ENCODE assay signal across 16 mouse cellular contexts in the genomic region with DNA sequence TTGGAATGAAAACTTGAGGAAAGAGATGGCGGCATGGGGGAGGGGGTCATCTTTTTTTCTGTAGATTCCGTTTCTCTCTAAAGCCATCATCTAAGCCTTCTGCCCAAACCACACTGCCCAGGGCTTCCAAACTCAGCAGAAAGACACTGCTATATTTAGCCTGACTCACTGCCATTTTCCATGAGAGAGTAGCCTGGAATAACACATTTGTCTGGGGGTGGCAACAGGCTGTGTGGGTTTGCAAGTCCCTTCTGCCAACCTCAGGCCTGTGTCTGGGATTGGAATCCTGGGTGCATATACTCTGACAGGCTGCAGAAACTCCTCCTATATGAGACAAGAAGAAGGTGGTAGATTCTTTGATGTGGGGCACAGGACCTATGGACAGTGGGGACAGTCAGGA. TPM values are rescaled to one million over a fixed set of nuclear protein-coding genes. Genes with fewer than 3 reads are reported as not detected.
DNase-seq lines count a peak whose midpoint lies in the region.
"Had no signal": no experiment of that assay in that cellular context is flagged by ENCODE, and none has a peak within 500 bp of the region (broad histone marks: within the 10 kb centered on the region; RNA-seq: fewer than 3 reads in every experiment).

No protein-coding gene starts in this region.

- intact Hi-C loops in gastrocnemius, postnatal 36 days (cut with DNase I), result loop anchor here (5.0 kb wide), 1 partner anchor 415 kb away; no protein-coding TSS in a partner anchor
- intact Hi-C loops in left cerebral cortex, postnatal 4 days (cut with DNase I), result no loop called here

- DNase-seq in gastrocnemius, adult 18-20 months (ENCODE audit: low spot score), result peak; percentile 64
- DNase-seq in gastrocnemius, postnatal 36 days, result no peak
- peak; percentile 41 for DNase-seq in left cerebral cortex, adult 11 months (ENCODE audit: low spot score)
- DNase-seq in left cerebral cortex, postnatal 4 days, result no peak
- peak; percentile 30 for DNase-seq in layer of hippocampus, adult 9-10 months (ENCODE audit: low spot score)
- DNase-seq in skeletal muscle tissue, adult 2 months (ENCODE audit: low read depth, low spot score), result peak; percentile 82
- DNase-seq in adrenal gland, adult 8-10 months, result no peak
- no peak for DNase-seq in lung, postnatal 14 days
- DNase-seq: adrenal gland, postnatal 10 days; B cell, adult 2 months; cerebellum, postnatal 25 days; gastrocnemius, postnatal 25 days; kidney, adult 11 months; kidney, postnatal 36 days; lung, postnatal 36 days had no signal

RNA-seq across cellular contexts. Expression of gene Lrrc18, which starts 43.7 kb away (rescaled TPM):
- not detected for total RNA-seq in gastrocnemius, adult 18-20 months (2021)
- not detected for total RNA-seq in gastrocnemius, postnatal 36 days (2021)
- under 1 TPM; 0.34 to 0.52 TPM for total RNA-seq in left cerebral cortex, postnatal 4 days (2021)
- 1 to 10 TPM; 1.0 to 1.7 (median 1.3) TPM for total RNA-seq in adrenal gland, adult 8-10 months (2022)
- total RNA-seq: ES-E14 had no signal

Comparison
In these comparisons a context has a peak if more than half of its experiments do, and no peak if none do; other contexts are left out.
1. DNase-seq: peak in gastrocnemius, adult 18-20 months (single experiment), left cerebral cortex, adult 11 months (single experiment), layer of hippocampus, adult 9-10 months (single experiment) and skeletal muscle tissue, adult 2 months (single experiment); none in gastrocnemius, postnatal 36 days (0 of 2), left cerebral cortex, postnatal 4 days (single experiment), adrenal gland, adult 8-10 months (single experiment) and lung, postnatal 14 days (single experiment).